Mouse (Mus musculus) liver, adult 2 months (tissue): ENCODE measurements around the gene Kptn. TPM values are rescaled to one million over a fixed set of nuclear protein-coding genes. Genes with fewer than 3 reads are reported as not detected.

Experiments
- DNase-seq: peaks from one replicate; pipeline ENCODE4 v3.0.0-alpha.2; 2011; ENCODE audit warnings: low read depth, low spot score; ENCODE audit errors: extremely low read depth
- H3K27ac ChIP-seq: fragments of 200-500 bp; replicated peaks from 2 replicates; pipeline ENCODE4 v1.5.1; 2012; ENCODE audit warnings: low read depth, mild to moderate bottlenecking, control low read depth, inconsistent platforms, low read length; ENCODE audit not compliant: insufficient read depth
- H3K27me3 ChIP-seq: fragments of 200-500 bp; 2 replicates; pipeline ENCODE4 v1.6.1; 2012; ENCODE audit warnings: mild to moderate bottlenecking, moderate library complexity, low read length, inconsistent platforms; ENCODE audit not compliant: control insufficient read depth, insufficient read depth
- H3K36me3 ChIP-seq: fragments of 200-500 bp; 2 replicates; pipeline ENCODE4 v1.6.1; 2012; ENCODE audit warnings: low read length, inconsistent platforms; ENCODE audit not compliant: control insufficient read depth, insufficient read depth
- H3K4me1 ChIP-seq: fragments of 200-500 bp; 2 replicates; pipeline ENCODE4 v1.6.1; 2011; ENCODE audit warnings: low read length; ENCODE audit not compliant: control insufficient read depth, insufficient read depth
- H3K4me3 ChIP-seq: fragments of 200-500 bp; 2 replicates; pipeline ENCODE4 v1.5.1; 2011; ENCODE audit warnings: low read depth, mild to moderate bottlenecking, control low read depth, low read length, moderate library complexity; ENCODE audit not compliant: insufficient read depth
- H3K79me2 ChIP-seq: fragments of 200-500 bp; 2 replicates; pipeline ENCODE4 v1.6.1; 2012; ENCODE audit warnings: inconsistent platforms, mild to moderate bottlenecking, low read length, moderate library complexity; ENCODE audit not compliant: control insufficient read depth, insufficient read depth
- H3K9ac ChIP-seq: fragments of 200-500 bp; 2 replicates; pipeline ENCODE4 v1.6.1; 2012; ENCODE audit warnings: low read depth, mild to moderate bottlenecking, control low read depth, inconsistent platforms, low read length
- CTCF ChIP-seq: fragments of 200-500 bp; IDR thresholded peaks from 2 replicates; pipeline ENCODE4 v1.5.1; 2011; ENCODE audit warnings: low read depth, low read length, control low read depth
- POLR2A ChIP-seq: fragments of 200-500 bp; IDR thresholded peaks from 2 replicates; pipeline ENCODE4 v1.6.1; 2011; ENCODE audit warnings: low read length, control low read depth; ENCODE audit not compliant: insufficient read depth; ENCODE audit errors: extremely low read depth
- WGBS: fragments of 180-500 bp; shearing (Covaris S2); methylation state at CpG from one replicate; pipeline ENCODE4 v1.1.7; 2018; 5-methylcytosine and 5-hydroxymethylcytosine counted together
- polyA plus RNA-seq: library from polyadenylated mRNA; depleted of rRNA; stranded (reverse); fragments of >200 nt; gene quantifications from 2 replicates; pipeline ENCODE4 v1.2.3, GENCODE M21; 2012
- total RNA-seq: library from RNA; depleted of rRNA; stranded (reverse); fragments of >200 nt; gene quantifications from 2 replicates; pipeline ENCODE4 v1.2.3, GENCODE M21; 2014

Kptn gene
- total and polyA plus RNA-seq, 2 experiments: 18.0 to 25.7 TPM

GRCm38 (mm10) chr7:16132161-16132581 is 12.5 kb downstream of the Kptn start:
- Histone ChIP-seq H3K9ac (no peak overlapping the region), H3K4me3 (no peak overlapping the region), H3K36me3 (no peaks in the 10 kb centered on the region), H3K27me3 (peaks cover 5% of the 10 kb centered on the region; the same call in 1 of the 2 replicates), H3K27ac (no peak overlapping the region), H3K4me1 (peaks cover 2% of the 10 kb centered on the region), H3K79me2 (no peaks in the 10 kb centered on the region)
- TF ChIP-seq POLR2A (no peak), CTCF (no peak)
- no peak for DNase-seq
- WGBS: 20% methylated on average over 7 of the region's 7 CpGs

DNA sequence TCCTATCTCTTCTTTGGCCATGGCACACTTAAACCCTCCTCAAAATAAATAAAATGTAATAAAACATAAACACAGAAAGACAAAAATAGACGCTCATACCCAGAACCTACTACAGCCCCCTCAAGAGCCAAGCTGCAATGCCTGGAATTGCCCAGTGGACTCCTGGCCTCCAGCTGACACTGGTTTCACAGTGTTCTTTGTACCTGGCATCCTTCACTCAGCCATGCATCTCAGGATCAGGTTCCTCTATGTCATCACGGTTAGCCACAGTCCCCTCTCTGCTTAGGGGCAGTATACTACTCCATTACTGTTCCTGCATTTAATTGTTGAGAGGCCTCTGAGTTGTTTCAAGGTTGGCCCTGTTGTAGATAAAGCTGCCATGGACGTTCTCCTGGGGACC is 13.2 kb downstream of the Kptn start:
- Histone ChIP-seq H3K4me1 (peaks cover 2% of the 10 kb centered on the region), H3K79me2 (no peaks in the 10 kb centered on the region), H3K27me3 (peaks cover 5% of the 10 kb centered on the region; the same call in 1 of the 2 replicates), H3K4me3 (no peak overlapping the region), H3K27ac (no peak overlapping the region), H3K36me3 (no peaks in the 10 kb centered on the region), H3K9ac (no peak overlapping the region)
- WGBS: 62% methylated on average over 3 of the region's 3 CpGs
- DNase-seq: no peak
- TF ChIP-seq CTCF: no peak
- TF ChIP-seq POLR2A: no peak

DNA sequence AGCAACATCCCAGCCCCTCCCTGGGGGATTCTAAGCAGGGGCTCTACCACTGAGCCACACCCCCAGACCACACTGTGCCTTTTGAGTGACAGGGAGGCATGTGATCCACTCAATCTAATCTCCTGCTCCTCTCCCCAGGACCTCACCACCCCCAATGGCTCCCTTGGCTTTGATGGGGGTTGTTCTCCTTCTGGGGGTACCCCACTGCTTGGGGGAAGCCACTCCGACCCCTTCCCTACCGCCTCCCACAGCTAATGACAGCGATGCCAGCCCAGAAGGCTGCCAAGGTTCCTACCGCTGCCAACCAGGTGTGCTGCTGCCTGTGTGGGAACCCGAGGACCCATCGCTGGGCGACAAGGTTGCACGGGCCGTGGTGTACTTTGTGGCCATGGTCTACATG is 14.0 kb downstream of the Kptn start:
- WGBS: 84% methylated on average over 9 of the region's 9 CpGs
- H3K4me1 ChIP-seq: peaks cover 2% of the 10 kb centered on the region
- no peak overlapping the region for H3K4me3 ChIP-seq
- no peak for DNase-seq
- H3K9ac ChIP-seq: no peak overlapping the region
- no peaks in the 10 kb centered on the region for H3K79me2 ChIP-seq
- no peaks in the 10 kb centered on the region for H3K36me3 ChIP-seq
- H3K27me3 ChIP-seq: peaks cover 8% of the 10 kb centered on the region; the same call in 1 of the 2 replicates
- no peak for TF ChIP-seq CTCF
- TF ChIP-seq POLR2A: no peak
- H3K27ac ChIP-seq: no peak overlapping the region

DNA sequence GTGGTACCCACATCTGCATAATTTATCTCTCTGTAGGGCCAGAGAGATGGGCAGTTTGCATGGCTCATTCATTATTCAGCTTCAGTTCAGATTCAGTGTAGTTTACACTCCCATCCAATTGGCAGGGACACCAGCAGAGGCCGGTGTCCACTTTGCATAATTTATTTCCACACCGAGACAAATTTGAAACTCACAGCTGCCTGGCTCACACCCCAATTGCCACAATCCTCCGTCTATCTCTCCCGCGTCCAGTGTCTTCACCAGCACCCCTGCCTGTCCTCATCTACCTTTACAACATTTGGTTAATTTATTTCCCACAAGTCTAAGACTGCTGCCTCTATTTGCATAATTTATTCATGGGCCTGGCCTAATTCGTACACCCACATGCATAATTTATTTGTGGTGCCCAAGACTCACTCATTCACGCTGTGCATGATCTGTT is 15.3 kb downstream of the Kptn start:
- Histone ChIP-seq H3K27ac (no peak overlapping the region), H3K27me3 (peaks cover 8% of the 10 kb centered on the region; the same call in 1 of the 2 replicates), H3K4me3 (no peak overlapping the region), H3K4me1 (no peaks in the 10 kb centered on the region), H3K79me2 (no peaks in the 10 kb centered on the region), H3K9ac (no peak overlapping the region), H3K36me3 (no peaks in the 10 kb centered on the region)
- 68% methylated on average over 7 of the region's 7 CpGs for WGBS
- TF ChIP-seq CTCF: no peak
- no peak for TF ChIP-seq POLR2A
- no peak for DNase-seq

DNA sequence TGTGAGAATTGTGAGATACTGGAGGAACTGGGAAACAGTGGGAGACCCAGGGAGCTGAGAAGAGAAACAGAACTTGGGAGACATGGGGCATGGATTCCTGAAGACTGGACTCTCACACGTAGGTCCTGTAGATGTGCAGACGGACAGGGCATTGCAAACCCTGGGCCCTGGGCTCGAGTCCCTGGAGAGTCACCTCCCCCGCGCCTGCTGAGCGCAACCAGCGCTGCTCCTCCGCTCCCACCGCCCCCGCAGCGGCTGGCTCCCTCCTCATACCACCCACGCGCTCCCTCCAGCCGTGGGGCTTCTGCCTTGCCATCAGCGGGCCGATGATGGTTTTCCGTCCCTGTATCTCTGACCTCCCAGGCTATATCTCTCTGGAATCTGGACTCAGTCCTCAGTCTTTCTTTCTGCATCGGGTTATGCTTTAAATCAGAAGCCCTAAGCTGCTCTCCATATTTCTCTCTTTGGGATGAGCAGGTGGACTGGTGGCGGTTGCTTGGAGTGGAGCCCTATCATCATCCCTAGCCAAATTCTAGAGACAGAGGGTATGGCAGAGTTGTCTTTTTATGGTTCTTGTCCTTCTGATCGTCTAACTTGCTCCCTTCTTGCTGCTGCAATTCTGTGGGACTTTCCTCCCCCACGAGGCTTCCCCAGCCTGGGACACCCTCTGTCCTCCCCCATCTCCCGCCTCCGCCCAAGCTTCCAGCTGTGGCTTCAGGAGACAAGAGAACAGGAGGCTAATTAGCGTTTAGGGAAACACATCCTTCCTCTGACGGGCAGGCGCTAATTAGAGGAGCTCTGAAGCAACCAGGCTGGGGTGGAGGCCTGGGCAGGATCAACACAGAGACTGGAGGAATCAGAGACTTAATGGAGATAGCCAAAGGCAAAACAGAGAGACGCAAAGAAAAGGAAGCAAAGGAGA is 27.1 kb downstream of the Kptn start:
- H3K27ac ChIP-seq: no peak overlapping the region
- TF ChIP-seq CTCF (no peak), POLR2A (no peak)
- no peak overlapping the region for H3K4me3 ChIP-seq
- H3K79me2 ChIP-seq: no peaks in the 10 kb centered on the region
- no peak for DNase-seq
- no peaks in the 10 kb centered on the region for H3K4me1 ChIP-seq
- no peaks in the 10 kb centered on the region for H3K36me3 ChIP-seq
- 46% methylated on average over 27 of the region's 27 CpGs for WGBS
- H3K27me3 ChIP-seq: peaks cover 7% of the 10 kb centered on the region; the same call in 1 of the 2 replicates
- H3K9ac ChIP-seq: no peak overlapping the region

DNA sequence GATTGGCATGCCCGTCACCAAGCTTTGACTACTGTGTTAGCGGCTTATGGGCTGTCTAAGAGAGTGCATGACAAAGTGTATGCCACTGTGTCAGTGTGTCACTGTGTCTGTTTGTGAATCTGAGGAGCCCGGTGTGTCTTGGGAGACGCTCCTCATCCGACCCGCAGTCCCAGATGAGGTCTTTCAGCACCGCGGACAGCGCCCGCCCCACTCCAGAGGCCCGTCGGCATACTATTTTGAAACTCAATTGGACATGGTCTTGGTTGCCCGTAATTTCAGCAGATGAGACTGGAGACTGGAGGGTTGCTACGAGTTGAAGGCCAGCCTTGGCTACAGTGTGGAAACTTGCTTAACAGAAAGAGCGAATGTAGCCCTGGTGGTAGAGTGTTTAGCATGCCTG is 27.9 kb downstream of the Kptn start:
- H3K9ac ChIP-seq: no peak overlapping the region
- H3K79me2 ChIP-seq: no peaks in the 10 kb centered on the region
- DNase-seq: no peak
- no peak overlapping the region for H3K27ac ChIP-seq
- no peaks in the 10 kb centered on the region for H3K36me3 ChIP-seq
- 16% methylated on average over 15 of the region's 15 CpGs for whole genome bisulfite sequencing
- peaks cover 7% of the 10 kb centered on the region; the same call in 1 of the 2 replicates for H3K27me3 ChIP-seq
- no peaks in the 10 kb centered on the region for H3K4me1 ChIP-seq
- TF ChIP-seq POLR2A (no peak), CTCF (no peak)
- no peak overlapping the region for H3K4me3 ChIP-seq
